Mouse (Mus musculus): ENCODE results near the gene Pelo. TPM values are rescaled to one million over a fixed set of nuclear protein-coding genes. Genes with fewer than 3 reads are reported as not detected.

Pelo gene
- total RNA-seq, 2 experiments from 2014 or later: 10.3 to 11.1 TPM

GRCm38 (mm10) chr13:115050660-115051559 lies 39.1 kb downstream of the Pelo start:
- DNase-seq (ENCODE audit: low spot score): no peak

- DNase-seq (ENCODE audit: low spot score): no peak
These were observed 47.3 kb downstream of the Pelo start for GRCm38 (mm10) chr13:115042652-115043051.

Other genes with a start within 250 kb of the Pelo start
- gene Itga2, start 158.1 kb downstream of the Pelo start, total RNA-seq (2021): under 1 TPM; 0.33 to 0.43 TPM
- gene Gm49395, start 11.7 kb upstream of the Pelo start, total RNA-seq (2021): 1 to 10 TPM; 1.5 to 1.6 TPM
- 1 to 10 TPM; 8.0 to 8.4 TPM for gene Itga1, start 11.8 kb upstream of the Pelo start, total RNA-seq (2021)